Mouse (Mus musculus) lung, embryonic 16.5 days (tissue): Measurements from ENCODE around the gene Elmo2. TPM values are rescaled to one million over a fixed set of nuclear protein-coding genes. Genes with fewer than 3 reads are reported as not detected.
A peak's percentile ranks its signal among the peaks of the same experiment; 100 is the strongest.

Experiments
- ATAC-seq: fragments of 200-750 bp; cut with Nextera tagmentation; 2 replicates; pipeline ENCODE4 v1.8.0; 2017; ENCODE audit warnings: low read depth, mild to moderate bottlenecking, moderate library complexity
- H3K27ac ChIP-seq: fragments of 300-500 bp; sonication (generic); 2 replicates; pipeline ENCODE4 v1.5.1; 2014; ENCODE audit warnings: mild to moderate bottlenecking, control low read depth, low read length
- H3K27me3 ChIP-seq: fragments of 300-500 bp; sonication (generic); 2 replicates; pipeline ENCODE4 v1.6.1; 2014; ENCODE audit warnings: low read depth, low read length, mixed read lengths; ENCODE audit not compliant: control insufficient read depth, insufficient read depth
- H3K36me3 ChIP-seq: fragments of 300-500 bp; sonication (generic); 2 replicates; pipeline ENCODE4 v1.6.1; 2014; ENCODE audit warnings: low read length; ENCODE audit not compliant: control insufficient read depth, insufficient read depth
- H3K4me1 ChIP-seq: fragments of 300-500 bp; sonication (generic); replicated peaks from 2 replicates; pipeline ENCODE4 v1.6.1; 2014; ENCODE audit warnings: low read length, mixed read lengths; ENCODE audit not compliant: control insufficient read depth, insufficient read depth
- H3K4me2 ChIP-seq: fragments of 300-500 bp; sonication (generic); 2 replicates; pipeline ENCODE4 v1.6.1; 2014; ENCODE audit warnings: low read depth, low read length, control low read depth
- H3K4me3 ChIP-seq: fragments of 300-500 bp; sonication (generic); 2 replicates; pipeline ENCODE4 v1.5.1; 2014; ENCODE audit warnings: mild to moderate bottlenecking, low read length, control low read depth
- H3K9ac ChIP-seq: fragments of 300-500 bp; sonication (generic); 2 replicates; pipeline ENCODE4 v1.6.1; 2014; ENCODE audit warnings: low read length, control low read depth
- H3K9me3 ChIP-seq: fragments of 300-500 bp; sonication (generic); 2 replicates; pipeline ENCODE4 v1.6.1; 2016; ENCODE audit warnings: low read length; ENCODE audit not compliant: control insufficient read depth
- WGBS: fragments of 180-500 bp; shearing (Covaris S2); extraction: QIAGEN DNeasy Blood & Tissue Kit; methylation state at CpG from one replicate; pipeline ENCODE4 v1.1.7; 2014; 5-methylcytosine and 5-hydroxymethylcytosine counted together
- polyA plus RNA-seq: library from polyadenylated mRNA; unstranded; fragments of >200 nt; fragmentation: Nextera tagmentation; extraction: Ambion mirVana; gene quantifications from 2 replicates; pipeline ENCODE4 v1.2.1, GENCODE M21; 2015

Gene Elmo2
- polyA plus RNA-seq, 1 experiment from 2014 or later = 82.8 TPM

GRCm38 (mm10) chr2:165307801-165308200, 18.5 kb downstream of the Elmo2 start:
- H3K27me3 ChIP-seq = no peaks in the 10 kb centered on the region
- ATAC-seq = no peak
- WGBS = 75% methylated on average over 6 of the region's 6 CpGs
- H3K4me2 ChIP-seq = no peak overlapping the region
- peaks cover 6% of the 10 kb centered on the region for H3K4me1 ChIP-seq
- no peak overlapping the region for H3K9ac ChIP-seq
- peaks cover 25% of the 10 kb centered on the region for H3K36me3 ChIP-seq
- no peaks in the 10 kb centered on the region for H3K9me3 ChIP-seq
- H3K27ac ChIP-seq = no peak overlapping the region
- H3K4me3 ChIP-seq = no peak overlapping the region

GRCm38 (mm10) chr2:165305438-165305837, 20.8 kb downstream of the Elmo2 start:
- no peaks in the 10 kb centered on the region for H3K9me3 ChIP-seq
- no peaks in the 10 kb centered on the region for H3K27me3 ChIP-seq
- no peak overlapping the region for H3K4me3 ChIP-seq
- H3K9ac ChIP-seq = no peak overlapping the region
- peak; percentile 35; the same call in 1 of the 2 replicates for ATAC-seq
- H3K27ac ChIP-seq = no peak overlapping the region
- H3K4me1 ChIP-seq = peaks cover 6% of the 10 kb centered on the region
- WGBS = 61% methylated on average over 8 of the region's 8 CpGs
- peaks cover 24% of the 10 kb centered on the region for H3K36me3 ChIP-seq
- H3K4me2 ChIP-seq = no peak overlapping the region

GRCm38 (mm10) chr2:165304819-165305218, 21.5 kb downstream of the Elmo2 start:
- Histone ChIP-seq H3K27me3 (no peaks in the 10 kb centered on the region), H3K4me1 (peaks cover 6% of the 10 kb centered on the region), H3K9ac (no peak overlapping the region), H3K4me3 (no peak overlapping the region), H3K36me3 (peaks cover 22% of the 10 kb centered on the region), H3K4me2 (no peak overlapping the region), H3K9me3 (no peaks in the 10 kb centered on the region), H3K27ac (no peak overlapping the region)
- 68% methylated on average over 19 of the region's 19 CpGs for WGBS
- ATAC-seq = no peak

GRCm38 (mm10) chr2:165303354-165304012, 22.8 kb downstream of the Elmo2 start:
- H3K27ac ChIP-seq = no peak overlapping the region
- WGBS = 89% methylated on average over 6 of the region's 6 CpGs
- H3K36me3 ChIP-seq = peaks cover 22% of the 10 kb centered on the region
- H3K4me3 ChIP-seq = no peak overlapping the region
- ATAC-seq = no peak
- H3K27me3 ChIP-seq = no peaks in the 10 kb centered on the region
- peaks cover 6% of the 10 kb centered on the region for H3K4me1 ChIP-seq
- H3K4me2 ChIP-seq = no peak overlapping the region
- H3K9me3 ChIP-seq = no peaks in the 10 kb centered on the region
- H3K9ac ChIP-seq = no peak overlapping the region

GRCm38 (mm10) chr2:165301409-165301808, 24.9 kb downstream of the Elmo2 start:
- ATAC-seq = no peak
- no peak overlapping the region for H3K27ac ChIP-seq
- H3K4me2 ChIP-seq = no peak overlapping the region
- no peaks in the 10 kb centered on the region for H3K27me3 ChIP-seq
- H3K9me3 ChIP-seq = no peaks in the 10 kb centered on the region
- no peak overlapping the region for H3K9ac ChIP-seq
- peaks cover 35% of the 10 kb centered on the region for H3K36me3 ChIP-seq
- peaks cover 6% of the 10 kb centered on the region for H3K4me1 ChIP-seq
- 61% methylated on average over 3 of the region's 3 CpGs for WGBS
- no peak overlapping the region for H3K4me3 ChIP-seq

GRCm38 (mm10) chr2:165300885-165301284, 25.4 kb downstream of the Elmo2 start:
- Histone ChIP-seq H3K36me3 (peaks cover 39% of the 10 kb centered on the region), H3K9me3 (no peaks in the 10 kb centered on the region), H3K27ac (no peak overlapping the region), H3K4me3 (no peak overlapping the region), H3K9ac (no peak overlapping the region), H3K4me1 (peaks cover 5% of the 10 kb centered on the region), H3K27me3 (no peaks in the 10 kb centered on the region), H3K4me2 (no peak overlapping the region)
- 77% methylated on average over 6 of the region's 6 CpGs for WGBS
- no peak for ATAC-seq

GRCm38 (mm10) chr2:165300424-165300823, 25.9 kb downstream of the Elmo2 start:
- ATAC-seq = no peak
- peaks cover 2% of the 10 kb centered on the region for H3K4me1 ChIP-seq
- H3K9ac ChIP-seq = no peak overlapping the region
- no peak overlapping the region for H3K27ac ChIP-seq
- no peak overlapping the region for H3K4me3 ChIP-seq
- H3K27me3 ChIP-seq = no peaks in the 10 kb centered on the region
- no peaks in the 10 kb centered on the region for H3K9me3 ChIP-seq
- peaks cover 42% of the 10 kb centered on the region for H3K36me3 ChIP-seq
- 82% methylated on average over 8 of the region's 8 CpGs for WGBS
- no peak overlapping the region for H3K4me2 ChIP-seq

GRCm38 (mm10) chr2:165297429-165297828, 28.9 kb downstream of the Elmo2 start:
- no peaks in the 10 kb centered on the region for H3K9me3 ChIP-seq
- H3K36me3 ChIP-seq = peaks cover 40% of the 10 kb centered on the region
- no peak overlapping the region for H3K27ac ChIP-seq
- no peaks in the 10 kb centered on the region for H3K27me3 ChIP-seq
- no peak for ATAC-seq
- H3K4me2 ChIP-seq = no peak overlapping the region
- 91% methylated on average over 11 of the region's 11 CpGs for WGBS
- no peak overlapping the region for H3K9ac ChIP-seq
- H3K4me1 ChIP-seq = no peaks in the 10 kb centered on the region
- no peak overlapping the region for H3K4me3 ChIP-seq

GRCm38 (mm10) chr2:165296571-165296970, 29.7 kb downstream of the Elmo2 start:
- no peak for ATAC-seq
- peaks cover 45% of the 10 kb centered on the region for H3K36me3 ChIP-seq
- no peak overlapping the region for H3K9ac ChIP-seq
- no peak overlapping the region for H3K27ac ChIP-seq
- H3K4me2 ChIP-seq = no peak overlapping the region
- no peak overlapping the region for H3K4me3 ChIP-seq
- no peaks in the 10 kb centered on the region for H3K27me3 ChIP-seq
- no peaks in the 10 kb centered on the region for H3K9me3 ChIP-seq
- WGBS = 79% methylated on average over 18 of the region's 18 CpGs
- no peaks in the 10 kb centered on the region for H3K4me1 ChIP-seq
